Mouse (Mus musculus) limb, embryonic 12.5 days (tissue): ENCODE measurements at regions not wholly inside any gene's neighbourhood (a gene's known extent, or its start where the extent isn't known, plus 50 kb on each side); places are given as distances from the start of the nearest gene placed in this dataset.

ENCODE experiments used
- ATAC-seq: fragments of 200-750 bp; cut with Nextera tagmentation; 2 replicates; pipeline ENCODE4 v1.8.0; 2017; ENCODE audit warnings: low read depth, moderate TSS enrichment; ENCODE audit not compliant: insufficient number of reproducible peaks, insufficient read depth, low FRiP score, low TSS enrichment
- H3K27ac ChIP-seq: fragments of 300-500 bp; sonication (generic); 2 replicates; pipeline ENCODE4 v1.5.1; 2016; ENCODE audit warnings: mild to moderate bottlenecking, moderate library complexity
- H3K27me3 ChIP-seq: fragments of 300-500 bp; sonication (generic); 2 replicates; pipeline ENCODE4 v1.6.1; 2016; ENCODE audit warnings: mild to moderate bottlenecking, moderate library complexity
- H3K36me3 ChIP-seq: fragments of 300-500 bp; sonication (generic); 2 replicates; pipeline ENCODE4 v1.6.1; 2016; ENCODE audit warnings: mild to moderate bottlenecking, moderate library complexity
- H3K4me1 ChIP-seq: fragments of 300-500 bp; sonication (generic); replicated peaks from 2 replicates; pipeline ENCODE4 v1.6.1; 2016
- H3K4me2 ChIP-seq: fragments of 300-500 bp; sonication (generic); 2 replicates; pipeline ENCODE4 v1.6.1; 2016; ENCODE audit warnings: mild to moderate bottlenecking, moderate library complexity
- H3K4me3 ChIP-seq: fragments of 300-500 bp; sonication (generic); replicated peaks from 2 replicates; pipeline ENCODE4 v1.5.1; 2016; ENCODE audit warnings: mild to moderate bottlenecking
- H3K9ac ChIP-seq: fragments of 300-500 bp; sonication (generic); replicated peaks from 2 replicates; pipeline ENCODE4 v1.6.1; 2016; ENCODE audit warnings: mild to moderate bottlenecking, moderate library complexity
- H3K9me3 ChIP-seq: fragments of 300-500 bp; sonication (generic); 2 replicates; pipeline ENCODE4 v1.6.1; 2016; ENCODE audit warnings: mild to moderate bottlenecking, moderate library complexity
- WGBS: fragments of 180-500 bp; shearing (Covaris S2); methylation state at CpG from one replicate; pipeline ENCODE4 v1.1.7; 2016; 5-methylcytosine and 5-hydroxymethylcytosine counted together

GRCm38 (mm10) chr14:84928161-84928560 is 484.8 kb downstream of the Pcdh17 start:
- no peaks in the 10 kb centered on the region for H3K9me3 ChIP-seq
- H3K27me3 ChIP-seq, result no peaks in the 10 kb centered on the region
- H3K4me3 ChIP-seq, result no peak overlapping the region
- H3K27ac ChIP-seq, result no peak overlapping the region
- ATAC-seq, result 0 out of 2 replicates have a peak, but pooled peaks have one; percentile 15
- no peaks in the 10 kb centered on the region for H3K36me3 ChIP-seq
- no peak overlapping the region for H3K9ac ChIP-seq
- no peaks in the 10 kb centered on the region for H3K4me1 ChIP-seq
- no peak overlapping the region for H3K4me2 ChIP-seq
- WGBS, result 80% methylated on average over 4 of the region's 4 CpGs

- Histone ChIP-seq H3K9me3 (no peaks in the 10 kb centered on the region), H3K4me1 (no peaks in the 10 kb centered on the region), H3K9ac (no peak overlapping the region), H3K27ac (no peak overlapping the region), H3K4me3 (no peak overlapping the region), H3K36me3 (no peaks in the 10 kb centered on the region), H3K4me2 (no peak overlapping the region), H3K27me3 (no peaks in the 10 kb centered on the region)
- ATAC-seq, result no peak
- 61% methylated on average over 3 of the region's 3 CpGs for WGBS
Observed at GRCm38 (mm10) chr14:84934094-84934493, 490.7 kb downstream of the Pcdh17 start.

GRCm38 (mm10) chr14:84955300-84955699 is 511.9 kb downstream of the Pcdh17 start:
- H3K4me3 ChIP-seq, result no peak overlapping the region
- H3K27ac ChIP-seq, result no peak overlapping the region
- H3K9me3 ChIP-seq, result no peaks in the 10 kb centered on the region
- no peak for ATAC-seq
- H3K9ac ChIP-seq, result no peak overlapping the region
- H3K4me1 ChIP-seq, result no peaks in the 10 kb centered on the region
- no peaks in the 10 kb centered on the region for H3K36me3 ChIP-seq
- no peaks in the 10 kb centered on the region for H3K27me3 ChIP-seq
- no peak overlapping the region for H3K4me2 ChIP-seq
- WGBS, result 91% methylated on average over 1 of the region's 1 CpGs

GRCm38 (mm10) chr14:84987764-84988163 is 544.4 kb downstream of the Pcdh17 start:
- H3K9me3 ChIP-seq, result no peaks in the 10 kb centered on the region
- no peaks in the 10 kb centered on the region for H3K27me3 ChIP-seq
- ATAC-seq, result no peak
- H3K27ac ChIP-seq, result no peak overlapping the region
- no peak overlapping the region for H3K4me3 ChIP-seq
- H3K9ac ChIP-seq, result no peak overlapping the region
- H3K36me3 ChIP-seq, result no peaks in the 10 kb centered on the region
- H3K4me2 ChIP-seq, result no peak overlapping the region
- H3K4me1 ChIP-seq, result no peaks in the 10 kb centered on the region
- 88% methylated on average over 4 of the region's 4 CpGs for WGBS

- no peaks in the 10 kb centered on the region for H3K36me3 ChIP-seq
- H3K9me3 ChIP-seq, result no peaks in the 10 kb centered on the region
- H3K9ac ChIP-seq, result no peak overlapping the region
- H3K27me3 ChIP-seq, result no peaks in the 10 kb centered on the region
- H3K4me2 ChIP-seq, result no peak overlapping the region
- H3K27ac ChIP-seq, result no peak overlapping the region
- no peaks in the 10 kb centered on the region for H3K4me1 ChIP-seq
- ATAC-seq, result no peak
- no peak overlapping the region for H3K4me3 ChIP-seq
Observed at GRCm38 (mm10) chr14:85012384-85012783, 569.0 kb downstream of the Pcdh17 start.
